Comparison of ENCODE assay signal across 8 mouse cellular contexts in genomic region chr16:26967967-26968366, GRCm38 (mm10). TPM values are rescaled to one million over a fixed set of nuclear protein-coding genes. Genes with fewer than 3 reads are reported as not detected.
DNase-seq lines count a peak whose midpoint lies in the region; ATAC-seq and TF ChIP-seq lines count a peak whose summit lies in the region.

No protein-coding gene starts in this region.

- H3K4me1 ChIP-seq in forebrain, embryonic 16.5 days (replicated peaks; ENCODE audit: control insufficient read depth, insufficient read depth, low read length), result peaks cover 5% of the 10 kb centered on the region
- H3K4me1 ChIP-seq in lung, embryonic 14.5 days (ENCODE audit: insufficient read depth), result no peaks in the 10 kb centered on the region

- WGBS in forebrain, embryonic 16.5 days, result under 1% methylated on average over 28 of the region's 28 CpGs
- under 1% methylated on average over 28 of the region's 28 CpGs for WGBS in lung, embryonic 14.5 days

- ATAC-seq in forebrain, embryonic 16.5 days, result peak; percentile 78
- ATAC-seq in lung, embryonic 14.5 days (ENCODE audit: insufficient read depth), result peak; percentile 69

- H3K9ac ChIP-seq in forebrain, embryonic 16.5 days (replicated peaks; ENCODE audit: low read depth, low read length), result peak overlapping the region; percentile 50
- H3K9ac ChIP-seq in lung, embryonic 14.5 days, result 0 out of 2 replicates have a peak overlapping the region, but pooled peaks have one; percentile 11

- H3K9me3 ChIP-seq in forebrain, embryonic 16.5 days (ENCODE audit: control insufficient read depth, low read length), result no peaks in the 10 kb centered on the region
- H3K9me3 ChIP-seq in lung, embryonic 14.5 days (ENCODE audit: low read depth, low read length), result no peaks in the 10 kb centered on the region

- DNase-seq in cerebellum, postnatal 25 days, result peak; percentile 61 to 76
- DNase-seq in cerebellum, adult 9-10 months, result no peak
- DNase-seq in adrenal gland, adult 2 months, result peak; percentile 30
- peak; percentile 4 to 11 for DNase-seq in kidney, adult 8-10 months
- DNase-seq in lung, embryonic 14.5 days, result peak; percentile 26
- DNase-seq in right cerebral cortex, postnatal 14 days, result peak; percentile 19
- DNase-seq in thymus, postnatal 36 days, result no peak

- peaks cover 6% of the 10 kb centered on the region; the same call in 1 of the 2 replicates for H3K27me3 ChIP-seq in forebrain, embryonic 16.5 days (replicated peaks; ENCODE audit: control insufficient read depth, insufficient read depth, low read length)
- peaks cover 4% of the 10 kb centered on the region; the same call in 1 of the 2 replicates for H3K27me3 ChIP-seq in lung, embryonic 14.5 days (ENCODE audit: insufficient read depth, low read length)

- no peak for TF ChIP-seq CTCF in lung, embryonic 14.5 days (IDR thresholded peaks at IDR 0.05; ENCODE audit: low read depth)

- peak overlapping the region; percentile 44 for H3K4me3 ChIP-seq in forebrain, embryonic 16.5 days (replicated peaks; ENCODE audit: low read length)
- peak overlapping the region; percentile 23 for H3K4me3 ChIP-seq in lung, embryonic 14.5 days (ENCODE audit: low read depth, low read length)

- H3K4me2 ChIP-seq in forebrain, embryonic 16.5 days (ENCODE audit: low read length), result peak overlapping the region; percentile 76
- peak overlapping the region; percentile 58 for H3K4me2 ChIP-seq in lung, embryonic 14.5 days

- H3K27ac ChIP-seq in forebrain, embryonic 16.5 days (ENCODE audit: low read length), result no peak overlapping the region
- no peak overlapping the region for H3K27ac ChIP-seq in lung, embryonic 14.5 days (ENCODE audit: low read depth)

- no peaks in the 10 kb centered on the region for H3K36me3 ChIP-seq in forebrain, embryonic 16.5 days (ENCODE audit: control insufficient read depth, insufficient read depth)
- no peaks in the 10 kb centered on the region for H3K36me3 ChIP-seq in lung, embryonic 14.5 days (ENCODE audit: insufficient read depth)

RNA-seq across cellular contexts. Expression of gene Gmnc, which starts 23.5 kb away (rescaled TPM):
- not detected for total RNA-seq in adrenal gland, adult 2 months (2021)
- polyA plus RNA-seq in adrenal gland, adult 2 months (2012; rRNA removed), result not detected in 2 replicates
- polyA plus RNA-seq in forebrain, embryonic 16.5 days (2015; fragmentation: Nextera tagmentation; extraction: Ambion mirVana), result 0.11 and 0.14 TPM in 2 replicates
- 0.20 and 0.50 TPM in 2 replicates for polyA plus RNA-seq in lung, embryonic 14.5 days (2014; fragmentation: Nextera tagmentation; extraction: Ambion mirVana)

Comparison
In these comparisons a context has a peak if more than half of its experiments do, and no peak if none do; other contexts are left out.
1. DNase-seq: peak in cerebellum, postnatal 25 days (2 of 2), adrenal gland, adult 2 months (single experiment), kidney, adult 8-10 months (2 of 2), lung, embryonic 14.5 days (single experiment) and right cerebral cortex, postnatal 14 days (single experiment); none in cerebellum, adult 9-10 months (single experiment) and thymus, postnatal 36 days (0 of 2).